Mouse (Mus musculus): ENCODE measurements at regions not wholly inside any gene's neighbourhood (a gene's known extent, or its start where the extent isn't known, plus 50 kb on each side); places are given as distances from the start of the nearest gene placed in this dataset.
"Not testable (repeated sequence)": the region's sequence is repeated elsewhere in the genome, so short reads cannot be mapped to it uniquely, and the experiment has no call there.

- DNase-seq (ENCODE audit: low read depth, low spot score), result no peak
Observed at GRCm38 (mm10) chr14:74182996-74183395, 457.6 kb upstream of the Htr2a start.

GRCm38 (mm10) chr14:74201710-74202109 lies 438.9 kb upstream of the Htr2a start:
- no peak for DNase-seq (ENCODE audit: low read depth, low spot score)

GRCm38 (mm10) chr14:74205011-74205410 lies 435.6 kb upstream of the Htr2a start:
- no peak for DNase-seq (ENCODE audit: low read depth, low spot score)

- DNase-seq (ENCODE audit: low read depth, low spot score), result no peak
Observed at GRCm38 (mm10) chr14:74217914-74218446, 422.7 kb upstream of the Htr2a start.

GRCm38 (mm10) chr14:74219761-74220160 lies 420.9 kb upstream of the Htr2a start:
- no peak for DNase-seq (ENCODE audit: low read depth, low spot score)

GRCm38 (mm10) chr14:74222093-74222492 lies 418.5 kb upstream of the Htr2a start:
- DNase-seq (ENCODE audit: low read depth, low spot score), result no peak

GRCm38 (mm10) chr14:74229560-74230187 lies 411.0 kb upstream of the Htr2a start:
- DNase-seq (ENCODE audit: low read depth, low spot score), result no peak

GRCm38 (mm10) chr14:74240212-74240611 lies 400.4 kb upstream of the Htr2a start:
- DNase-seq (ENCODE audit: low read depth, low spot score), result no peak

- no peak for DNase-seq (ENCODE audit: low read depth, low spot score)
Observed at GRCm38 (mm10) chr14:74249263-74249878, 391.3 kb upstream of the Htr2a start.

GRCm38 (mm10) chr14:74250021-74250420 lies 390.6 kb upstream of the Htr2a start:
- DNase-seq (ENCODE audit: low read depth, low spot score), result no peak

- no peak for DNase-seq (ENCODE audit: low read depth, low spot score)
Observed at GRCm38 (mm10) chr14:74252189-74253145, 388.2 kb upstream of the Htr2a start.

GRCm38 (mm10) chr14:74255000-74255399 lies 385.6 kb upstream of the Htr2a start:
- no peak for DNase-seq (ENCODE audit: low read depth, low spot score)

GRCm38 (mm10) chr14:74259437-74259836 lies 381.2 kb upstream of the Htr2a start:
- DNase-seq (ENCODE audit: low read depth, low spot score), result no peak

- no peak for DNase-seq (ENCODE audit: low read depth, low spot score)
Observed at GRCm38 (mm10) chr14:74267086-74267485, 373.6 kb upstream of the Htr2a start.

GRCm38 (mm10) chr14:74294560-74294959 lies 346.1 kb upstream of the Htr2a start:
- DNase-seq (ENCODE audit: low read depth, low spot score), result no peak

GRCm38 (mm10) chr14:74304483-74304882 lies 336.2 kb upstream of the Htr2a start:
- DNase-seq (ENCODE audit: low read depth, low spot score), result no peak

GRCm38 (mm10) chr14:74306717-74307307 lies 333.8 kb upstream of the Htr2a start:
- DNase-seq (ENCODE audit: low read depth, low spot score), result no peak

GRCm38 (mm10) chr14:74309451-74309850 lies 331.2 kb upstream of the Htr2a start:
- DNase-seq (ENCODE audit: low read depth, low spot score), result not testable (repeated sequence)

- no peak for DNase-seq (ENCODE audit: low read depth, low spot score)
Observed at GRCm38 (mm10) chr14:74327291-74327690, 313.3 kb upstream of the Htr2a start.

GRCm38 (mm10) chr14:74350751-74351150 lies 289.9 kb upstream of the Htr2a start:
- DNase-seq (ENCODE audit: low read depth, low spot score), result no peak

GRCm38 (mm10) chr14:74352286-74352685 lies 288.4 kb upstream of the Htr2a start:
- no peak for DNase-seq (ENCODE audit: low read depth, low spot score)
